Mouse (Mus musculus): ENCODE results near the gene Smarcb1.

Smarcb1 gene

DNA sequence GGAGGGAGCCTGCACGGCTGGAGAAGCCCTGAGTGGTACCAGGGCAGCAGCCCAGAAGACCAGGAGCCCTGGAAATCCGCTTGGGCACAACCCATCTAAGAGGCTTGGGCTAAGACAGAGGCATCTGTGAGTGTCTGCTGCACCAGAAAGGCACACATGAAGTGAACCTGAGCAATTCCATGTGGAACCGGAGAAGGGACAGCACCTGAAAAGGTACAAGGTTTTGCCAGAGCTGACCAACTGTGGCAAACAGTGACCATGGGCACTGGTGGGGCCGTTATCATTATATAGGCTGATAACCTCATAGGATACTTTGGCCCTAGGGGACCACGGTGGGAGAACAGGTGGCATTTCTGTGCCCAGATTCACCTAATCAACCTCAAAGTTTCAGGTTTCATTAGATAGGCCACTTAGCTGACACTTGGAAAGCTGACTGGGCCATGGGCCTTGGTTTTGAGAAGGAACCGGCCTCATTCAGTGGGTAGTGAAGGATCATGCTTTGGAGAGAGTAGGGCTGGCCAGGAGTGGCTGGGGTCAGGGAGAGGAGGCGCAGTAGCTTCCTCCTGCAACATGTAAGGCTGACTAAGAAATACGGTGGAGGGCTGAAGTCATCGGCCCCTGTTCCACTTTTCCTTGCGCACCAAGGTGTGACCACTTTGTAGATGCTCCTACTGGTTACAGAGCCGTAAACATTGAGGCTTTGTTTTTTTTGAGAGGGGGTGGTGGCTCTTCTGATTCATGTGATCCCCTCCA is 65.1 kb downstream of the Smarcb1 start:
- no peak for DNase-seq (ENCODE audit: low read depth, low spot score)

DNA sequence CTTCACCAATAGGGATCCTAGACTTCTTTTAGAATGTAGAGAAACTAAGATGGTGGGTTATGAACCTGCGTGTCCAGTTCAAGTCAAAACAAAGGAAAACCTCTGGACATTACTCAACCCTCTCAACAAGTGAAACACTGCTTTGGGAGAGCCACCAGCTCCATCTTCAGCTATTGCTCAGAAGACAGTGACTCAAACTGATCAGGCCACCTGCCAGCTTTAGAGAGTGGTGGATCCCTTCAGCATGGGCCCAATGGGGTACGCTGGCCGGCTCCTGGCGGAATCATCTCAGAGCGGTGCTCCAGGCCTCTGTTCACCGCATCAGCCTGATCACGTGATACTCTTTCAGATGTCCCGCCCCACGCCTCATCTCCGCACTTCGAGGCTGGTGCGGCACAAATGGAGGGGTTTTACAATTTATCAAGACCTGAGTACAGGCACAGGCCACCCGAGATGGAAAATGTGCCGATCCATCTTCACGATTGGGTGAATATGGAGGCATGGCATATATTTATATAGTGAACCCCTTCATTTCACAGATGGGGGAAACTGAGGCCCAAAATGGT is 65.9 kb downstream of the Smarcb1 start:
- DNase-seq (ENCODE audit: low read depth, low spot score) = no peak

DNA sequence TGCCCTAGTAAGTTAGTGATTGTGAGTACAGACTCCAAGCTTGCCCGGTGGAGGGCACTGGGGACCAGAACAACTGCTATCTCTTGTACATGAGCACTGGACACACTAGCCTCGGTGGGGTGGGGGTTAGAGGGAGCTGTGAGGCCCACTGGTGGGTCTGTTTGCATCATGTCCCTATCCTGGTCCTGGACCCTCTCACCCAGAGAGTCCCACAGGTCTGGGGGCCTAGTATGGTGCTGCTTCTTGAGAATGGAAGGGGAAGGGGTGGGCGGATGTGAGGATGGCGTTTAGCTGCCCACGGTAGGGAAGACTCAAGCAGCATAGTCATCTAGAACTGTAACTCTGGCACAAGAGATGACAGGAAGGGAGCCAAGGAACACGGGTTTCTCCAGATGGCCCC is 66.6 kb downstream of the Smarcb1 start:
- DNase-seq (ENCODE audit: low read depth, low spot score) = no peak

DNA sequence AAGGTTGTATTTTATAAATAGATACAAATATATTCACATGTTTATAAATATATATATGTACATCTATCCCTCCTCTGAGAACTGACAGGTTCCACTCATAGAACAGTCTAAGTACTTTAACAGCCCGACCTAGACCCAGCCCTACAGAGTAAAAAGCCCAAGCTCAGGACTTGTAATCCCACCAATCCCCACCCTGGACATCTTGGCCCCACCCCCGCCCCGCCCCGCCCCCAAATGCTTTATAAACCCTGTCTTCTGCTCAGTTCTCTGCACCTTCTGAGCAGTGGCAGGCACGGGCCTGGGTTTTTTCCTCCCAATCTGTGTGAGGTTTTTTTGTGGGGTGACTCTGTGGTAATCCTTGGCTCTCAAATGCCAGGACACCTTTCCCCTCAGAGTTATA is 67.3 kb downstream of the Smarcb1 start:
- no peak for DNase-seq (ENCODE audit: low read depth, low spot score)

DNA sequence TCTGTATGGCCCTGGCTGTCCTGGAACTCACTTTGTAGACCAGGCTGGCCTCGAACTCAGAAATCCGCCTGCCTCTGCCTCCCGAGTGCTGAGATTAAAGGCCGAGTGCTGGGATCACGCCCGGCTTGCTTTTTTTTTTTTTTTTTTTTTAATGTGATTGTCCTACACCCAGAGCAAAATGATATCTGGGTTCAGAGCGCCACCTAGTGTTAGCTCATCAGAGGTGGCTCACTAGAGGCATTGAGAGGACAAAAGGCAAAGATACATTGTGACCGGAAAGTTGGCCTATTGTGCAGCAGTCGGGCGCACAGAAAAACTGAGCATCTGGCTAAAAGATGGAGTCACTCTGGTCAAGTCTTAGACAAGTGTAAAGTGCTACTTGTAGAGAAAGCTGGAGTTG is 68.0 kb downstream of the Smarcb1 start:
- no peak for DNase-seq (ENCODE audit: low read depth, low spot score)

DNA sequence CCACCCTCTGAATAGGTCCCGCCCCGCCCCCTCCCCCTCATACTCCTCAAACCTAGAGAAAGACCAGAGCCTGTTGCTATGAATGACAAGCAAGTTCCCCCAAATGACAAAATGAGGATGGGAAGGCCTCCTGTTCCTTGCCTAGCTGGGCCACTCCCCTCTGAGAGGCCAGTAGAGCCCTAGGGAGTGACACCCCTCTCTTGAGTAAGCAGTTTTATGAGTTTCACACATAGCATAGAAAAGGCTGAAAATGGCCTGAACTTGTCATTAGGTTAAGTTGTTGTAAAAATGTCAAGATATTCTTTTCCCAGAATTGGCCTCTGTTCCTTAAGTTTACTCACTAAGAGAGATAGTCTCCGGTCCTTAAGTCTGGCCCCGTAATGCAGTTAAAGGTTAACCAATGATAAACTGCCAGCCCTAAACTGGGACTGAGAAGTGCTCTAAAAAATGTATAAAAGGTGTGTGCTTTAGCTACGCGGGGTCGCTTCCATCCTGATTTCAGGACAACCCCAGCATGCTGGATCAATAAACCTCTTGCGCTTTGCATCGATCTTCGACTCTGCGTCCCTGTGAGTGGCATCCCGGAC is 68.8 kb downstream of the Smarcb1 start:
- no peak for DNase-seq (ENCODE audit: low read depth, low spot score)

GRCm38 (mm10) chr10:75851681-75852080 is 69.7 kb downstream of the Smarcb1 start:
- no peak for DNase-seq (ENCODE audit: low read depth, low spot score)

DNA sequence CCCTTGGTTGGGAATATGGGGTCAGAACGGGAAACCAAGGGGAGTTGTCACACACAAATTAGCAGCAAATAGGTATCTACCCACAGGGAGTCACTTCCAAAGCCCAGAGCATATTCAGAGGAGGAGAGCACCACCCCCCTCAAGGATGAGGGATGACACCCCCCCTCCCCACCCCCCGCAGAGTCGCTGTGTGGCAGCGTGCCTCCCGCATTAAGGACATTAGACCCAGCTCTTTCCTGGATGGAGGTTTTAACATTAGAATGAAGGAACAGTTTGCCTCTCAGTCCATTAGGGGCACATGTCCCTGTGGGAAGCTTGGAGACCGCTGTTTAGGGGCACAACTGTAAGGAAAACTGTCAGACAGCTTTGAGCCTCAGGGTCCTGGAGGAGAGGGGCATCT is 70.3 kb downstream of the Smarcb1 start:
- no peak for DNase-seq (ENCODE audit: low read depth, low spot score)

- DNase-seq (ENCODE audit: low read depth, low spot score) = no peak
Observed at GRCm38 (mm10) chr10:75848382-75848781, 73.0 kb downstream of the Smarcb1 start.

Measured in brain, embryonic 18.5 days (tissue).